Mouse (Mus musculus): ENCODE data around the gene Hmox2. TPM values are rescaled to one million over a fixed set of nuclear protein-coding genes. Genes with fewer than 3 reads are reported as not detected.
A peak's percentile ranks its signal among the peaks of the same experiment; 100 is the strongest.
"Not testable (repeated sequence)": the region's sequence is repeated elsewhere in the genome, so short reads cannot be mapped to it uniquely, and the experiment has no call there.

Gene Hmox2
- polyA plus RNA-seq, 2 experiments = 63.1 to 96.6 TPM

GRCm38 (mm10) chr16:4682628-4683179, 43.5 kb upstream of the Hmox2 start:
- no peak for TF ChIP-seq POLR2A (IDR thresholded peaks at IDR 0.05; ENCODE audit: borderline replicate concordance, extremely low read depth, insufficient read depth, insufficient read length)
- no peak overlapping the region for H3K9ac ChIP-seq (ENCODE audit: low read depth, low read length, severe bottlenecking)
- H3K4me3 ChIP-seq (replicated peaks; ENCODE audit: low read length) = peak overlapping the region; percentile 96
- no peak for DNase-seq (ENCODE audit: low spot score)
- 82% methylated on average over 4 of the region's 4 CpGs for WGBS
- peaks cover 7% of the 10 kb centered on the region for H3K4me1 ChIP-seq (ENCODE audit: control insufficient read depth, insufficient read depth, low read length)
- peak overlapping the region; percentile 71; the same call in 1 of the 2 replicates for H3K27ac ChIP-seq (replicated peaks; ENCODE audit: low read depth, low read length)
- H3K9me3 ChIP-seq (ENCODE audit: control insufficient read depth, low read length) = no peaks in the 10 kb centered on the region
- ATAC-seq (ENCODE audit: low FRiP score, low read depth) = no peak
- H3K36me3 ChIP-seq (ENCODE audit: control insufficient read depth, insufficient read depth, low read length) = peaks cover 8% of the 10 kb centered on the region; the same call in 1 of the 2 replicates
- H3K4me2 ChIP-seq (replicated peaks; ENCODE audit: low read depth, low read length, severe bottlenecking) = peak overlapping the region; percentile 84
- H3K27me3 ChIP-seq (ENCODE audit: control insufficient read depth, insufficient read depth, low read length) = no peaks in the 10 kb centered on the region

- WGBS = 25% methylated on average over 9 of the region's 9 CpGs
- DNase-seq (ENCODE audit: low spot score) (no peak), ATAC-seq (ENCODE audit: low FRiP score, low read depth) (no peak)
- Histone ChIP-seq H3K27me3 (ENCODE audit: control insufficient read depth, insufficient read depth, low read length) (no peaks in the 10 kb centered on the region), H3K9me3 (ENCODE audit: control insufficient read depth, low read length) (no peaks in the 10 kb centered on the region), H3K4me1 (ENCODE audit: control insufficient read depth, insufficient read depth, low read length) (peaks cover 7% of the 10 kb centered on the region), H3K4me3 (replicated peaks; ENCODE audit: low read length) (peak overlapping the region; percentile 96), H3K4me2 (replicated peaks; ENCODE audit: low read depth, low read length, severe bottlenecking) (peak overlapping the region; percentile 84), H3K36me3 (ENCODE audit: control insufficient read depth, insufficient read depth, low read length) (peaks cover 13% of the 10 kb centered on the region), H3K9ac (ENCODE audit: low read depth, low read length, severe bottlenecking) (peak overlapping the region; percentile 79), H3K27ac (replicated peaks; ENCODE audit: low read depth, low read length) (peak overlapping the region; percentile 71)
- TF ChIP-seq POLR2A (IDR thresholded peaks at IDR 0.05; ENCODE audit: borderline replicate concordance, extremely low read depth, insufficient read depth, insufficient read length) = no peak
Measured at GRCm38 (mm10) chr16:4683193-4683580, 43.0 kb upstream of the Hmox2 start.

GRCm38 (mm10) chr16:4683581-4684456, 42.3 kb upstream of the Hmox2 start:
- H3K4me1 ChIP-seq (ENCODE audit: control insufficient read depth, insufficient read depth, low read length) = peaks cover 2% of the 10 kb centered on the region
- peak overlapping the region; percentile 79 for H3K9ac ChIP-seq (ENCODE audit: low read depth, low read length, severe bottlenecking)
- ATAC-seq (ENCODE audit: low FRiP score, low read depth) (peak; percentile 88), DNase-seq (ENCODE audit: low spot score) (peak; percentile 95)
- peaks cover 17% of the 10 kb centered on the region for H3K36me3 ChIP-seq (ENCODE audit: control insufficient read depth, insufficient read depth, low read length)
- H3K4me3 ChIP-seq (replicated peaks; ENCODE audit: low read length) = peak overlapping the region; percentile 96
- peak overlapping the region; percentile 71 for H3K27ac ChIP-seq (replicated peaks; ENCODE audit: low read depth, low read length)
- under 1% methylated on average over 54 of the region's 54 CpGs for WGBS
- no peaks in the 10 kb centered on the region for H3K27me3 ChIP-seq (ENCODE audit: control insufficient read depth, insufficient read depth, low read length)
- peak overlapping the region; percentile 84 for H3K4me2 ChIP-seq (replicated peaks; ENCODE audit: low read depth, low read length, severe bottlenecking)
- H3K9me3 ChIP-seq (ENCODE audit: control insufficient read depth, low read length) = no peaks in the 10 kb centered on the region
- TF ChIP-seq POLR2A (IDR thresholded peaks at IDR 0.05; ENCODE audit: borderline replicate concordance, extremely low read depth, insufficient read depth, insufficient read length) = peak; percentile 89; the same call in 1 of the 2 replicates

- DNase-seq (ENCODE audit: low spot score) (no peak), ATAC-seq (ENCODE audit: low FRiP score, low read depth) (no peak)
- no peaks in the 10 kb centered on the region for H3K9me3 ChIP-seq (ENCODE audit: control insufficient read depth, low read length)
- no peak overlapping the region for H3K27ac ChIP-seq (replicated peaks; ENCODE audit: low read depth, low read length)
- H3K4me3 ChIP-seq (replicated peaks; ENCODE audit: low read length) = peak overlapping the region; percentile 96
- no peak for TF ChIP-seq POLR2A (IDR thresholded peaks at IDR 0.05; ENCODE audit: borderline replicate concordance, extremely low read depth, insufficient read depth, insufficient read length)
- H3K4me2 ChIP-seq (replicated peaks; ENCODE audit: low read depth, low read length, severe bottlenecking) = peak overlapping the region; percentile 84
- peak overlapping the region; percentile 79 for H3K9ac ChIP-seq (ENCODE audit: low read depth, low read length, severe bottlenecking)
- peaks cover 23% of the 10 kb centered on the region for H3K36me3 ChIP-seq (ENCODE audit: control insufficient read depth, insufficient read depth, low read length)
- no peaks in the 10 kb centered on the region for H3K27me3 ChIP-seq (ENCODE audit: control insufficient read depth, insufficient read depth, low read length)
- under 1% methylated on average over 9 of the region's 9 CpGs for WGBS
- no peaks in the 10 kb centered on the region for H3K4me1 ChIP-seq (ENCODE audit: control insufficient read depth, insufficient read depth, low read length)
Measured at GRCm38 (mm10) chr16:4684457-4684791, 41.7 kb upstream of the Hmox2 start.

- H3K4me2 ChIP-seq (replicated peaks; ENCODE audit: low read depth, low read length, severe bottlenecking); ATAC-seq (ENCODE audit: low FRiP score, low read depth); H3K9me3 ChIP-seq (ENCODE audit: control insufficient read depth, low read length); H3K9ac ChIP-seq (ENCODE audit: low read depth, low read length, severe bottlenecking); DNase-seq (ENCODE audit: low spot score); H3K27ac ChIP-seq (replicated peaks; ENCODE audit: low read depth, low read length); H3K4me3 ChIP-seq (replicated peaks; ENCODE audit: low read length); H3K27me3 ChIP-seq (ENCODE audit: control insufficient read depth, insufficient read depth, low read length); H3K4me1 ChIP-seq (ENCODE audit: control insufficient read depth, insufficient read depth, low read length): not testable (repeated sequence)
- 98% methylated on average over 4 of the region's 4 CpGs for WGBS
- H3K36me3 ChIP-seq (ENCODE audit: control insufficient read depth, insufficient read depth, low read length) = peaks cover 70% of the 10 kb centered on the region
Measured at GRCm38 (mm10) chr16:4689371-4689770, 36.8 kb upstream of the Hmox2 start.
